Mouse (Mus musculus) liver, adult 2 months (tissue): ENCODE data around the gene Prx. TPM values are rescaled to one million over a fixed set of nuclear protein-coding genes. Genes with fewer than 3 reads are reported as not detected.
A peak's percentile ranks its signal among the peaks of the same experiment; 100 is the strongest.

Experiments used
- DNase-seq: peaks from one replicate; pipeline ENCODE4 v3.0.0-alpha.2; 2011; ENCODE audit warnings: low read depth, low spot score; ENCODE audit errors: extremely low read depth
- H3K27ac ChIP-seq: fragments of 200-500 bp; replicated peaks from 2 replicates; pipeline ENCODE4 v1.5.1; 2012; ENCODE audit warnings: low read depth, mild to moderate bottlenecking, control low read depth, inconsistent platforms, low read length; ENCODE audit not compliant: insufficient read depth
- H3K27me3 ChIP-seq: fragments of 200-500 bp; 2 replicates; pipeline ENCODE4 v1.6.1; 2012; ENCODE audit warnings: mild to moderate bottlenecking, moderate library complexity, low read length, inconsistent platforms; ENCODE audit not compliant: control insufficient read depth, insufficient read depth
- H3K36me3 ChIP-seq: fragments of 200-500 bp; 2 replicates; pipeline ENCODE4 v1.6.1; 2012; ENCODE audit warnings: low read length, inconsistent platforms; ENCODE audit not compliant: control insufficient read depth, insufficient read depth
- H3K4me1 ChIP-seq: fragments of 200-500 bp; 2 replicates; pipeline ENCODE4 v1.6.1; 2011; ENCODE audit warnings: low read length; ENCODE audit not compliant: control insufficient read depth, insufficient read depth
- H3K4me3 ChIP-seq: fragments of 200-500 bp; 2 replicates; pipeline ENCODE4 v1.5.1; 2011; ENCODE audit warnings: low read depth, mild to moderate bottlenecking, control low read depth, low read length, moderate library complexity; ENCODE audit not compliant: insufficient read depth
- H3K79me2 ChIP-seq: fragments of 200-500 bp; 2 replicates; pipeline ENCODE4 v1.6.1; 2012; ENCODE audit warnings: inconsistent platforms, mild to moderate bottlenecking, low read length, moderate library complexity; ENCODE audit not compliant: control insufficient read depth, insufficient read depth
- H3K9ac ChIP-seq: fragments of 200-500 bp; 2 replicates; pipeline ENCODE4 v1.6.1; 2012; ENCODE audit warnings: low read depth, mild to moderate bottlenecking, control low read depth, inconsistent platforms, low read length
- CTCF ChIP-seq: fragments of 200-500 bp; IDR thresholded peaks from 2 replicates; pipeline ENCODE4 v1.5.1; 2011; ENCODE audit warnings: low read depth, low read length, control low read depth
- POLR2A ChIP-seq: fragments of 200-500 bp; IDR thresholded peaks from 2 replicates; pipeline ENCODE4 v1.6.1; 2011; ENCODE audit warnings: low read length, control low read depth; ENCODE audit not compliant: insufficient read depth; ENCODE audit errors: extremely low read depth
- WGBS: fragments of 180-500 bp; shearing (Covaris S2); methylation state at CpG from one replicate; pipeline ENCODE4 v1.1.7; 2018; 5-methylcytosine and 5-hydroxymethylcytosine counted together
- polyA plus RNA-seq: library from polyadenylated mRNA; depleted of rRNA; stranded (reverse); fragments of >200 nt; gene quantifications from 2 replicates; pipeline ENCODE4 v1.2.3, GENCODE M21; 2012
- total RNA-seq: library from RNA; depleted of rRNA; stranded (reverse); fragments of >200 nt; gene quantifications from 2 replicates; pipeline ENCODE4 v1.2.3, GENCODE M21; 2014

Prx gene
- total and polyA plus RNA-seq, 2 experiments = 0.07 TPM; not detected in 1

- no peaks in the 10 kb centered on the region for H3K79me2 ChIP-seq
- no peak overlapping the region for H3K27ac ChIP-seq
- DNase-seq = peak; percentile 25
- no peaks in the 10 kb centered on the region for H3K4me1 ChIP-seq
- no peaks in the 10 kb centered on the region for H3K36me3 ChIP-seq
- WGBS = 84% methylated on average over 6 of the region's 6 CpGs
- no peak overlapping the region for H3K9ac ChIP-seq
- TF ChIP-seq CTCF (no peak), POLR2A (no peak)
- no peak overlapping the region for H3K4me3 ChIP-seq
- no peaks in the 10 kb centered on the region for H3K27me3 ChIP-seq
These were observed 37.5 kb downstream of the Prx start for GRCm38 (mm10) chr7:27536618-27537017.

- no peaks in the 10 kb centered on the region for H3K79me2 ChIP-seq
- no peaks in the 10 kb centered on the region for H3K27me3 ChIP-seq
- H3K4me3 ChIP-seq = no peak overlapping the region
- H3K27ac ChIP-seq = no peak overlapping the region
- H3K36me3 ChIP-seq = no peaks in the 10 kb centered on the region
- 89% methylated on average over 8 of the region's 8 CpGs for WGBS
- TF ChIP-seq CTCF (no peak), POLR2A (no peak)
- DNase-seq = no peak
- no peaks in the 10 kb centered on the region for H3K4me1 ChIP-seq
- no peak overlapping the region for H3K9ac ChIP-seq
These were observed 38.9 kb downstream of the Prx start for GRCm38 (mm10) chr7:27537998-27538397.

GRCm38 (mm10) chr7:27538797-27539196, 39.7 kb downstream of the Prx start:
- no peak overlapping the region for H3K4me3 ChIP-seq
- 94% methylated on average over 2 of the region's 2 CpGs for WGBS
- no peak overlapping the region for H3K27ac ChIP-seq
- no peaks in the 10 kb centered on the region for H3K27me3 ChIP-seq
- H3K4me1 ChIP-seq = no peaks in the 10 kb centered on the region
- no peak overlapping the region for H3K9ac ChIP-seq
- DNase-seq = no peak
- no peaks in the 10 kb centered on the region for H3K36me3 ChIP-seq
- no peak for TF ChIP-seq CTCF
- no peak for TF ChIP-seq POLR2A
- no peaks in the 10 kb centered on the region for H3K79me2 ChIP-seq

- 86% methylated on average over 2 of the region's 2 CpGs for WGBS
- H3K79me2 ChIP-seq = no peaks in the 10 kb centered on the region
- H3K9ac ChIP-seq = no peak overlapping the region
- H3K4me1 ChIP-seq = no peaks in the 10 kb centered on the region
- no peaks in the 10 kb centered on the region for H3K36me3 ChIP-seq
- DNase-seq = no peak
- H3K27ac ChIP-seq = no peak overlapping the region
- no peak overlapping the region for H3K4me3 ChIP-seq
- H3K27me3 ChIP-seq = no peaks in the 10 kb centered on the region
- no peak for TF ChIP-seq POLR2A
- TF ChIP-seq CTCF = no peak
These were observed 41.4 kb downstream of the Prx start for GRCm38 (mm10) chr7:27540521-27540920.

GRCm38 (mm10) chr7:27540935-27541334, 41.8 kb downstream of the Prx start:
- Histone ChIP-seq H3K4me1 (no peaks in the 10 kb centered on the region), H3K79me2 (no peaks in the 10 kb centered on the region), H3K27me3 (no peaks in the 10 kb centered on the region), H3K27ac (no peak overlapping the region), H3K4me3 (no peak overlapping the region), H3K9ac (no peak overlapping the region), H3K36me3 (no peaks in the 10 kb centered on the region)
- TF ChIP-seq CTCF = no peak
- TF ChIP-seq POLR2A = no peak
- 94% methylated on average over 6 of the region's 6 CpGs for WGBS
- DNase-seq = no peak

GRCm38 (mm10) chr7:27541431-27541830, 42.3 kb downstream of the Prx start:
- no peaks in the 10 kb centered on the region for H3K36me3 ChIP-seq
- TF ChIP-seq POLR2A (no peak), CTCF (no peak)
- no peaks in the 10 kb centered on the region for H3K27me3 ChIP-seq
- no peak overlapping the region for H3K9ac ChIP-seq
- no peak overlapping the region for H3K27ac ChIP-seq
- no peaks in the 10 kb centered on the region for H3K79me2 ChIP-seq
- no peak overlapping the region for H3K4me3 ChIP-seq
- no peaks in the 10 kb centered on the region for H3K4me1 ChIP-seq
- DNase-seq = no peak
- 93% methylated on average over 16 of the region's 16 CpGs for WGBS
